Mouse (Mus musculus) liver, embryonic 14.5 days (tissue): ENCODE results near the gene Lsm3. TPM values are rescaled to one million over a fixed set of nuclear protein-coding genes. Genes with fewer than 3 reads are reported as not detected.

Experiments
- ATAC-seq: fragments of 200-750 bp; cut with Nextera tagmentation; 2 replicates; pipeline ENCODE4 v1.8.0; 2017; ENCODE audit warnings: moderate number of reproducible peaks, mild to moderate bottlenecking, moderate library complexity; ENCODE audit not compliant: insufficient read depth
- DNase-seq, 3 experiments: peaks; one replicate each; pipeline ENCODE4 v3.0.0-alpha.2; 2012 to 2013; ENCODE audit warnings: low read depth in 3 of 3, low spot score in 3 of 3
- H3K27ac ChIP-seq: fragments of 300-500 bp; sonication (generic); 2 replicates; pipeline ENCODE4 v1.5.1; 2014; ENCODE audit warnings: moderate library complexity, mild to moderate bottlenecking, control low read depth, inconsistent platforms
- H3K27me3 ChIP-seq: fragments of 300-500 bp; sonication (generic); 2 replicates; pipeline ENCODE4 v1.6.1; 2014; ENCODE audit warnings: mild to moderate bottlenecking, low read length, moderate library complexity; ENCODE audit not compliant: control insufficient read depth, insufficient read depth
- H3K36me3 ChIP-seq: fragments of 300-500 bp; sonication (generic); replicated peaks from 2 replicates; pipeline ENCODE4 v1.6.1; 2014; ENCODE audit warnings: low read depth; ENCODE audit not compliant: control insufficient read depth, insufficient read depth
- H3K4me1 ChIP-seq, 2 experiments: fragments of 200-500 bp in 1 of 2; fragments of 300-500 bp in 1 of 2; sonication (generic) in 1 of 2; replicated peaks; 2 replicates each; pipeline ENCODE4 v1.6.1; 2012 to 2014; ENCODE audit warnings: antibody characterized with exemption in 1 of 2, inconsistent platforms in 1 of 2, low read length in 1 of 2; ENCODE audit not compliant: control insufficient read depth in 2 of 2, insufficient read depth in 2 of 2
- H3K4me2 ChIP-seq: fragments of 300-500 bp; sonication (generic); 2 replicates; pipeline ENCODE4 v1.6.1; 2014; ENCODE audit warnings: low read depth, mild to moderate bottlenecking, control low read depth, moderate library complexity
- H3K4me3 ChIP-seq, 2 experiments: fragments of 200-500 bp in 1 of 2; fragments of 300-500 bp in 1 of 2; sonication (generic) in 1 of 2; 2 replicates each; pipeline ENCODE4 v1.5.1; 2012 to 2014; ENCODE audit warnings: low read depth in 2 of 2, low read length in 2 of 2, mild to moderate bottlenecking in 2 of 2, control low read depth in 1 of 2, inconsistent platforms in 1 of 2, moderate library complexity in 1 of 2; ENCODE audit not compliant: insufficient read depth in 1 of 2
- H3K9ac ChIP-seq: fragments of 300-500 bp; sonication (generic); replicated peaks from 2 replicates; pipeline ENCODE4 v1.6.1; 2014; ENCODE audit warnings: mild to moderate bottlenecking, control low read depth, moderate library complexity
- H3K9me3 ChIP-seq: fragments of 300-500 bp; sonication (generic); 2 replicates; pipeline ENCODE4 v1.6.1; 2016; ENCODE audit warnings: low read length, mixed read lengths; ENCODE audit not compliant: control insufficient read depth
- CTCF ChIP-seq: IDR thresholded peaks from 2 replicates; pipeline ENCODE4 v1.5.1; 2016; ENCODE audit warnings: antibody characterized with exemption, low read depth, control low read depth
- EP300 ChIP-seq: IDR thresholded peaks from 2 replicates; pipeline ENCODE4 v1.6.1; 2016; ENCODE audit warnings: antibody characterized with exemption, low read depth
- WGBS: fragments of 180-500 bp; shearing (Covaris S2); extraction: QIAGEN DNeasy Blood & Tissue Kit; methylation state at CpG from one replicate; pipeline ENCODE4 v1.1.7; 2014; ENCODE audit not compliant: insufficient replicate concordance; 5-methylcytosine and 5-hydroxymethylcytosine counted together
- polyA plus RNA-seq, 2 experiments: library from polyadenylated mRNA; depleted of rRNA in 1 of 2; stranded (reverse) in 1 of 2; unstranded in 1 of 2; fragments of >200 nt; fragmentation: Nextera tagmentation in 1 of 2; extraction: Ambion mirVana in 1 of 2; gene quantifications; 2 replicates each; pipeline versions ENCODE4 v1.2.1 to v1.2.3; 2012 to 2014

Lsm3 gene
- polyA plus RNA-seq, 2 experiments = 84.8 to 171 TPM

GRCm38 (mm10) chr6:91531276-91531675, 15.5 kb downstream of the Lsm3 start:
- DNase-seq = no peak
- no peaks in the 10 kb centered on the region for H3K4me1 ChIP-seq
- no peak for ATAC-seq
- TF ChIP-seq CTCF = no peak
- no peaks in the 10 kb centered on the region for H3K36me3 ChIP-seq
- H3K27ac ChIP-seq = no peak overlapping the region
- H3K9me3 ChIP-seq = no peaks in the 10 kb centered on the region
- H3K27me3 ChIP-seq = no peaks in the 10 kb centered on the region
- no peak overlapping the region for H3K4me2 ChIP-seq
- H3K4me3 ChIP-seq = no peak overlapping the region
- H3K9ac ChIP-seq = no peak overlapping the region
- 67% methylated on average over 6 of the region's 6 CpGs for WGBS

- TF ChIP-seq CTCF (no peak), EP300 (no peak)
- Histone ChIP-seq H3K4me2 (no peak overlapping the region), H3K9ac (no peak overlapping the region), H3K9me3 (no peaks in the 10 kb centered on the region), H3K27ac (no peak overlapping the region), H3K36me3 (no peaks in the 10 kb centered on the region), H3K4me3 (no peak overlapping the region), H3K27me3 (no peaks in the 10 kb centered on the region), H3K4me1 (no peaks in the 10 kb centered on the region)
- ATAC-seq (no peak), DNase-seq (no peak)
- 66% methylated on average over 6 of the region's 6 CpGs for WGBS
Measured at GRCm38 (mm10) chr6:91532661-91533060, 16.9 kb downstream of the Lsm3 start.

GRCm38 (mm10) chr6:91533359-91533758, 17.6 kb downstream of the Lsm3 start:
- no peak for TF ChIP-seq CTCF
- no peak for TF ChIP-seq EP300
- Histone ChIP-seq H3K36me3 (no peaks in the 10 kb centered on the region), H3K9ac (no peak overlapping the region), H3K27me3 (no peaks in the 10 kb centered on the region), H3K4me2 (no peak overlapping the region), H3K4me1 (no peaks in the 10 kb centered on the region), H3K27ac (no peak overlapping the region), H3K4me3 (no peak overlapping the region), H3K9me3 (no peaks in the 10 kb centered on the region)
- WGBS = 59% methylated on average over 5 of the region's 5 CpGs
- ATAC-seq (no peak), DNase-seq (no peak)

GRCm38 (mm10) chr6:91533771-91534170, 18.0 kb downstream of the Lsm3 start:
- H3K4me2 ChIP-seq = no peak overlapping the region
- no peaks in the 10 kb centered on the region for H3K27me3 ChIP-seq
- DNase-seq (no peak), ATAC-seq (no peak)
- no peak overlapping the region for H3K9ac ChIP-seq
- no peak overlapping the region for H3K4me3 ChIP-seq
- no peaks in the 10 kb centered on the region for H3K4me1 ChIP-seq
- TF ChIP-seq CTCF = no peak
- no peak for TF ChIP-seq EP300
- H3K27ac ChIP-seq = no peak overlapping the region
- WGBS = 50% methylated on average over 2 of the region's 2 CpGs
- no peaks in the 10 kb centered on the region for H3K9me3 ChIP-seq
- H3K36me3 ChIP-seq = no peaks in the 10 kb centered on the region

GRCm38 (mm10) chr6:91534268-91534667, 18.5 kb downstream of the Lsm3 start:
- no peaks in the 10 kb centered on the region for H3K9me3 ChIP-seq
- ATAC-seq = no peak
- no peak overlapping the region for H3K4me3 ChIP-seq
- no peak for DNase-seq
- H3K4me2 ChIP-seq = no peak overlapping the region
- no peak overlapping the region for H3K27ac ChIP-seq
- TF ChIP-seq EP300 (no peak), CTCF (no peak)
- no peaks in the 10 kb centered on the region for H3K4me1 ChIP-seq
- no peaks in the 10 kb centered on the region for H3K27me3 ChIP-seq
- H3K9ac ChIP-seq = no peak overlapping the region
- no peaks in the 10 kb centered on the region for H3K36me3 ChIP-seq
- WGBS = 58% methylated on average over 4 of the region's 4 CpGs

- no peaks in the 10 kb centered on the region for H3K27me3 ChIP-seq
- H3K36me3 ChIP-seq = no peaks in the 10 kb centered on the region
- no peak overlapping the region for H3K9ac ChIP-seq
- DNase-seq (no peak), ATAC-seq (no peak)
- H3K4me3 ChIP-seq = no peak overlapping the region
- H3K9me3 ChIP-seq = no peaks in the 10 kb centered on the region
- H3K4me1 ChIP-seq = no peaks in the 10 kb centered on the region
- WGBS = 51% methylated on average over 3 of the region's 3 CpGs
- no peak for TF ChIP-seq EP300
- TF ChIP-seq CTCF = no peak
- no peak overlapping the region for H3K27ac ChIP-seq
- H3K4me2 ChIP-seq = no peak overlapping the region
Measured at GRCm38 (mm10) chr6:91535231-91535630, 19.5 kb downstream of the Lsm3 start.
